Mouse (Mus musculus) brain, embryonic 18.5 days (tissue): ENCODE measurements around the gene Fam186b.

ENCODE experiments used
- DNase-seq: peaks from one replicate; pipeline ENCODE4 v3.0.0-alpha.2; 2012; ENCODE audit warnings: low read depth, low spot score

Gene Fam186b

DNA sequence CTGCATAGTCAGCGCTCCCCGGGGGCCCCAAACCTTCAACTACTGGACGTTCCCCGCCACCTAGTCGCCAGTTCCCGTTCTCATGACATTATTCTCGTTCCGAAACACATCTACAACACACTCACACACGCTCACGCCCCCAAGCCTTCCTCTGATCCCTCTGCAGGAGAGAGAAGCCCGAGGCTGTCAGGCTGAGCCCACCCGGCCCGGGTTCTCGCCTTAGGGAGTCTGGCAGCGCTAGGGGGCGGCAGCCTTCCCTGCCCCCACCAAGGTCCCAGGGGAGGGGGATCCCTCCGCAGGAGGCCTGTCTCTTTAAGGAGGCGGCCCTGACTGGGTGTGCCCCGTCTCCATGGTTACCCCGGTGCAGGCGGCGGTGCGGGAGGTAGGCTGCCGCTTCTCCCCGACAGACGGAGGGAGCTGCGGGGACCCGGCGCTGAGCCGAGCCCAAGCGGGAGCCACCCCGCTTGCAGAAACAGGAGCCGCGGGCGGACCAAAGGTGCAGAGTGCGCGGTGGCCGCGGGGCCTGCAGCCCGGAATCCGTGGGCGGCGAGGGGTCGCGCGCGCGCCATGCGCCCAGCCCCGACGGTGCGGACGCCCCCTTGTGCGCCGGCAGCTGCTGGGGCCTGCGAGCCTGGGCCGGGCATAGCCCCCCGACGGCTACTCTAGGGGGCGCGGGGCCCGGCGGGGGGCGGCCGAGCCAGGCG is 71.3 kb downstream of the Fam186b start, which contains the start of gene Kcnh3:
Kcnh3 (plus strand) TSS at position 654 of the 704 bp plus-strand sequence.
- DNase-seq = peak; percentile 50

GRCm38 (mm10) chr15:99223585-99224207 is 72.0 kb downstream of the Fam186b start:
- no peak for DNase-seq

DNA sequence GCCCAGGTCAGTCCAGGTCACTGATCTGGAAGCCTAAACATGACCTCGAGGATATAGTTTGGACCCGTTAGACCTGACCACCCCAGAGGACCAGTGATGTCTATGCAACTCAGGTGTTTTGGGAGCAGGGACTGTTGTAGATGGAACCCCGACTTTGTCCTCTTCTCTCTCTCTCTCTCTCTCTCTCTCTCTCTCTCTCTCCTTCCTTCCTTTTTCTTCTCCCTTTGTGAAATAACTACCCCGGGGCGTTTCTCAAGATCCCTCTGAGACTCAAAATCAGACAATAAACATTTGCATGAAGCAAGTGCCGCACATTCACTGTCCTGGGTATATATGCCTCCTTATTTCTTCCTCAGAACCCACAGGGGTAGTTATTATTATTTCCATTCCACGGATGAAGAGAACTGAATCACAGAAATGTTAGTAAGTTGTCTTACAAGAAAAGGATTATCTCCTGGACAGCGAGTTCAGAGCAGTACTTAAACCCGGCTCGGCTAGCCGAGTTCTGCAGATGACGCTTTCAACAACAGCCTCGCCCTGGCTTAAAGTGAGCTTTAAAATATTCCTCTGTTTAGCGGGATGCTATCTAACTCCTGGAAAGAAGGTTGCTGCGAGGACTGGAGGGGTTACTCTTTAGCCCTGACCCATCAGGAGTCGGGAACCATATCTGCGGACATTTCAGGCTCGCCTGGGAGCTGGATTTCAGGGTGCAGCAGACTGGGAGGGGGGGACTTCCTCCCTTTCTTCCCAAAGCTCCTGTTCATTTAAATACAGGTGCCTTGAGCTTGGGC is 72.7 kb downstream of the Fam186b start:
- no peak for DNase-seq

- no peak for DNase-seq
Observed at GRCm38 (mm10) chr15:99221315-99221952, 74.3 kb downstream of the Fam186b start.
